Mouse (Mus musculus) intestine, postnatal 0 days (tissue): ENCODE measurements around the gene Nae1. TPM values are rescaled to one million over a fixed set of nuclear protein-coding genes. Genes with fewer than 3 reads are reported as not detected.
"Not testable (repeated sequence)": the region's sequence is repeated elsewhere in the genome, so short reads cannot be mapped to it uniquely, and the experiment has no call there.

Experiments
- ATAC-seq: fragments of 200-750 bp; cut with Nextera tagmentation; 2 replicates; pipeline ENCODE4 v1.8.0; 2017; ENCODE audit warnings: mild to moderate bottlenecking, moderate TSS enrichment, moderate library complexity
- H3K27ac ChIP-seq: fragments of 300-500 bp; sonication (generic); 2 replicates; pipeline ENCODE4 v1.5.1; 2014; ENCODE audit warnings: mild to moderate bottlenecking, low read depth, low read length, moderate library complexity
- H3K27me3 ChIP-seq: fragments of 300-500 bp; sonication (generic); replicated peaks from 2 replicates; pipeline ENCODE4 v1.6.1; 2014; ENCODE audit warnings: low read length, mixed read lengths; ENCODE audit not compliant: control insufficient read depth, insufficient read depth
- H3K36me3 ChIP-seq: fragments of 300-500 bp; sonication (generic); 2 replicates; pipeline ENCODE4 v1.6.1; 2014; ENCODE audit warnings: mild to moderate bottlenecking, moderate library complexity; ENCODE audit not compliant: control insufficient read depth, insufficient read depth
- H3K4me1 ChIP-seq: fragments of 300-500 bp; sonication (generic); replicated peaks from 2 replicates; pipeline ENCODE4 v1.6.1; 2014; ENCODE audit warnings: antibody characterized with exemption, low read length, mixed read lengths; ENCODE audit not compliant: control insufficient read depth, insufficient read depth
- H3K4me2 ChIP-seq: fragments of 300-500 bp; sonication (generic); replicated peaks from 2 replicates; pipeline ENCODE4 v1.6.1; 2014; ENCODE audit warnings: low read depth, mild to moderate bottlenecking, moderate library complexity
- H3K4me3 ChIP-seq: fragments of 300-500 bp; sonication (generic); 2 replicates; pipeline ENCODE4 v1.5.1; 2014; ENCODE audit warnings: low read depth, low read length
- H3K9ac ChIP-seq: fragments of 300-500 bp; sonication (generic); 2 replicates; pipeline ENCODE4 v1.6.1; 2014; ENCODE audit warnings: mild to moderate bottlenecking, low read depth, low read length
- H3K9me3 ChIP-seq: fragments of 300-500 bp; sonication (generic); 2 replicates; pipeline ENCODE4 v1.6.1; 2016; ENCODE audit warnings: mixed run types; ENCODE audit not compliant: control insufficient read depth
- CTCF ChIP-seq: sonication (generic); IDR thresholded peaks from 2 replicates; pipeline ENCODE4 v1.5.1; 2016; ENCODE audit warnings: low read depth, mild to moderate bottlenecking, control low read depth, antibody characterized with exemption, moderate library complexity
- WGBS: fragments of 180-500 bp; shearing (Covaris S2); extraction: QIAGEN DNeasy Blood & Tissue Kit; methylation state at CpG from one replicate; pipeline ENCODE4 v1.1.7; 2014; 5-methylcytosine and 5-hydroxymethylcytosine counted together
- polyA plus RNA-seq: library from polyadenylated mRNA; unstranded; fragments of >200 nt; fragmentation: Nextera tagmentation; extraction: Ambion mirVana; gene quantifications from 2 replicates; pipeline ENCODE4 v1.2.1, GENCODE M21; 2015

Nae1 gene
- polyA plus RNA-seq, result 43.8 and 48.6 TPM in 2 replicates

- peak; percentile 93 for ATAC-seq
- peak within 1 kb of the TSS; percentile 80 for H3K27ac ChIP-seq
These were observed at the start of gene Nae1, which contains the start of gene Car7 for GRCm38 (mm10) chr8:104533971-104534778. Nae1 (minus strand) TSS chr8:104534637. Car7 (plus strand) TSS chr8:104534689.

GRCm38 (mm10) chr8:104577606-104578005 lies 43.2 kb upstream of the Nae1 start:
- not testable (repeated sequence) for H3K9ac ChIP-seq, H3K4me2 ChIP-seq, H3K4me3 ChIP-seq, ATAC-seq, H3K27ac ChIP-seq, H3K27me3 ChIP-seq, H3K36me3 ChIP-seq, H3K9me3 ChIP-seq, H3K4me1 ChIP-seq
- peak; percentile 10; the same call in 1 of the 2 replicates for TF ChIP-seq CTCF
- 78% methylated on average over 17 of the region's 17 CpGs for WGBS

More at GRCm38 (mm10) chr8:104533971-104534778, at the start of gene Nae1, which contains the start of gene Car7:
- H3K4me1 ChIP-seq, result no peaks in the 10 kb centered on the region
- peak within 1 kb of the TSS; percentile 90 for H3K9ac ChIP-seq
- peak; percentile 99 for TF ChIP-seq CTCF
- under 1% methylated on average over 68 of the region's 70 CpGs for WGBS
- 0 out of 2 replicates have a peak, but pooled peaks cover 4% of the 10 kb centered on the region for H3K27me3 ChIP-seq
- H3K9me3 ChIP-seq, result no peaks in the 10 kb centered on the region
- H3K4me3 ChIP-seq, result peak within 1 kb of the TSS; percentile 64
- H3K36me3 ChIP-seq, result peaks cover 8% of the 10 kb centered on the region; the same call in 1 of the 2 replicates
- H3K4me2 ChIP-seq, result peak within 1 kb of the TSS; percentile 84

GRCm38 (mm10) chr8:104576820-104577219 lies 42.4 kb upstream of the Nae1 start:
- no peaks in the 10 kb centered on the region for H3K36me3 ChIP-seq
- no peak overlapping the region for H3K4me3 ChIP-seq
- no peaks in the 10 kb centered on the region for H3K27me3 ChIP-seq
- no peak overlapping the region for H3K27ac ChIP-seq
- H3K4me1 ChIP-seq, result no peaks in the 10 kb centered on the region
- H3K4me2 ChIP-seq, result no peak overlapping the region
- no peak for ATAC-seq
- no peak overlapping the region for H3K9ac ChIP-seq
- no peaks in the 10 kb centered on the region for H3K9me3 ChIP-seq
- no peak for TF ChIP-seq CTCF
- WGBS, result 89% methylated on average over 3 of the region's 3 CpGs

- peak; percentile 41; the same call in 1 of the 2 replicates for ATAC-seq
- Histone ChIP-seq H3K4me3 (peak overlapping the region; percentile 42), H3K27ac (no peak overlapping the region), H3K4me1 (no peaks in the 10 kb centered on the region), H3K36me3 (no peaks in the 10 kb centered on the region), H3K4me2 (peak overlapping the region; percentile 90), H3K27me3 (no peaks in the 10 kb centered on the region), H3K9ac (no peak overlapping the region), H3K9me3 (no peaks in the 10 kb centered on the region)
- TF ChIP-seq CTCF, result peak; percentile 82
- WGBS, result 8% methylated on average over 26 of the region's 26 CpGs
These were observed 36.3 kb upstream of the Nae1 start for GRCm38 (mm10) chr8:104570436-104571343.

GRCm38 (mm10) chr8:104569559-104569958 lies 35.1 kb upstream of the Nae1 start:
- ATAC-seq, result no peak
- Histone ChIP-seq H3K27ac (no peak overlapping the region), H3K9ac (no peak overlapping the region), H3K4me2 (no peak overlapping the region), H3K4me1 (no peaks in the 10 kb centered on the region), H3K4me3 (no peak overlapping the region), H3K27me3 (no peaks in the 10 kb centered on the region), H3K36me3 (no peaks in the 10 kb centered on the region), H3K9me3 (no peaks in the 10 kb centered on the region)
- WGBS, result 38% methylated on average over 1 of the region's 1 CpGs
- TF ChIP-seq CTCF, result peak; percentile 70

GRCm38 (mm10) chr8:104565457-104565798 lies 31.0 kb upstream of the Nae1 start:
- Histone ChIP-seq H3K36me3 (no peaks in the 10 kb centered on the region), H3K27me3 (no peaks in the 10 kb centered on the region), H3K9ac (no peak overlapping the region), H3K4me2 (no peak overlapping the region), H3K9me3 (no peaks in the 10 kb centered on the region), H3K27ac (no peak overlapping the region), H3K4me1 (no peaks in the 10 kb centered on the region), H3K4me3 (no peak overlapping the region)
- ATAC-seq, result no peak
- WGBS, result 92% methylated on average over 5 of the region's 5 CpGs
- no peak for TF ChIP-seq CTCF
